Mouse (Mus musculus) cortical plate, adult 2 months (tissue): Measurements from ENCODE around the gene Rph3al.

Experiments
- CTCF ChIP-seq: fragments of 200-500 bp; IDR thresholded peaks from 2 replicates; pipeline ENCODE4 v1.5.1; 2011; ENCODE audit warnings: mild to moderate bottlenecking, control low read depth, low read length; ENCODE audit not compliant: insufficient read depth; ENCODE audit errors: extremely low read depth
- POLR2A ChIP-seq: fragments of 200-500 bp; IDR thresholded peaks from 2 replicates; pipeline ENCODE4 v1.6.1; 2011; ENCODE audit warnings: mild to moderate bottlenecking, low read length, control low read depth; ENCODE audit not compliant: insufficient read depth; ENCODE audit errors: extremely low read depth

DNA sequence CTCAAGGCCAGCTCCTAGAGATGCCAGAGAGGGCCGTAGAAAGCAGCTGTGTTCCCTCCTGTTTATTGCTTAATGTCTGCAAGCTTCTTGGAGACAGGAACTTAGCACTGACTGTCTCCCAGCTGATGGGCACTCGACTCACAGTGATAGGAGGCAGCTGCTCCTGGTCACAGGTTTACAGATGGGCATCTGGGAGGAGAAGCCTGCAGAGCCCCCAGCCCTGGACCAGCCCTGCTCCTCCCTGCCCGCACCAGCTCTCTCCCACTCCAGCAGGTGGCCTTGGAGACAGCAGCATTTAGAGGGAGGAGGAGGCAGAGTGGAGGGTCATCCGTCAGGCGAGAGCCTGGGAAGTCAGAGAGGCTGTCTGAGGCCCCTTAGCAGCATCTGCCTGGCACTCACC is 130.7 kb downstream of the Rph3al start:
- TF ChIP-seq CTCF (no peak), POLR2A (no peak)
